Mouse (Mus musculus): Measurements from ENCODE around the gene Olfr156.
"Not testable (repeated sequence)": the region's sequence is repeated elsewhere in the genome, so short reads cannot be mapped to it uniquely, and the experiment has no call there.

Gene Olfr156

DNA sequence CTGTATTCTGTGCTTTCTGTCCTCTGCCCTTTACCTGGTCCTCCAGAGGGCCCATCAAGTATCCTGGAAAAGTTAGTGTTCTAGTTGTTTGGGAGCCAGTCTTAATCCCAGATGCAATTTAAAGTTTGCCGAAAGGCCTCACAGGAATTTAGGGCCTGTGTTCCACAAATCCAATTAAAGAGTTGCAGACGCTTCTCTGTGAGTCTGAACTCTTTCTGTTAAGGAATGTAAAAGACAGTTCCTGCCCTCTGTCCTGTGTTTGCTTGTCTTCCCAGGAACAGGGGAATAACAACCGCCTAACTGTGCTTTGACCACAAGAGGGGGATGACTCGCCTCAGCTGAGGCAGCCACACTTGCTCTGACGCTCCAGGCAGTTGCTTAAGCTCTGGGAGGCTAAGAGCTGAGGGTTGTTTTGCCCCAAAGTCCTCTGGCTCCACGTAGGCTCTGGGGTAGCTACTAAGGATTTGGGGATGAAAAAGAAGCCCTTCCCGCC lies at the start of gene Olfr156:
Gene Olfr156, minus strand, starts transcription at position 51 of the 493 bp plus-strand sequence.
- peak in 1 of 2 experiments; percentile 4 for DNase-seq

DNA sequence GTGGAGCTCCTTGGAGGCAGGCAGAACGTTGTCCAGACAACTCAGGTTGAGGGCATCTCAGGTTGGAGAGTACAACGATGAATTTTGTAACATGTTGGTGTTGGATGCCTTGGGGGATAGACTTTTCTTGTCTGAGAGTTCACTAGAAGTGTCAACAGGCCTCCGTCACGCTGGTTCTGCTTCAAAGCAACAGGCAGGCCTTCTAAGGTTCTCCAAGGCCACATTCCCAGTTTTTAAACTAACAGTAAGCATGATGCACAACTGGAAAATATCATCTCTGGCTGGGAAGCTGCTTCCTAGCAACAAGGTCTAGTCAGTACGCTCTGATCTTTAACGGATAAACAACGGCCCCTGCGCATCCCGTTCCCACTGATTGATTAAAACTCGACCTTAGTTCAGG lies 46.1 kb upstream of the Olfr156 start:
- no peak for DNase-seq

DNA sequence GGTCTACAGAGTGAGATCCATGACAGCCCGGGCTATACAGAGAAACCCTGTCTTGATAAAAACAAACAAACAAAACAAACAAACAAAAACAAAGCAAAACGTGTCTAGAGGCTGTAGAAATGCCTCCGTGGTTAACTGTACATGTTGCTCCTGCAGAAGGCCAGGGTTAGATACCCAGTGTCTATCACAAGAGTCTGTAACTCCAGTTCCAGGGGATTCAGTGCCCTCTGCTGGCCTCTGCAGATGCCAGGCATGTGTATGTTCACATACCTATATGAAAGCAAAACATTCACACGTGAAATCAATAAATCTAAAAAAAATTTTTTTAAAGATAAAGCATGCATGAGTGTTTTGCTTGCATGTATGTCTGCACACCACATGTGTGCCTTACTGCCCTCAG lies 39.6 kb upstream of the Olfr156 start:
- no peak for DNase-seq

DNA sequence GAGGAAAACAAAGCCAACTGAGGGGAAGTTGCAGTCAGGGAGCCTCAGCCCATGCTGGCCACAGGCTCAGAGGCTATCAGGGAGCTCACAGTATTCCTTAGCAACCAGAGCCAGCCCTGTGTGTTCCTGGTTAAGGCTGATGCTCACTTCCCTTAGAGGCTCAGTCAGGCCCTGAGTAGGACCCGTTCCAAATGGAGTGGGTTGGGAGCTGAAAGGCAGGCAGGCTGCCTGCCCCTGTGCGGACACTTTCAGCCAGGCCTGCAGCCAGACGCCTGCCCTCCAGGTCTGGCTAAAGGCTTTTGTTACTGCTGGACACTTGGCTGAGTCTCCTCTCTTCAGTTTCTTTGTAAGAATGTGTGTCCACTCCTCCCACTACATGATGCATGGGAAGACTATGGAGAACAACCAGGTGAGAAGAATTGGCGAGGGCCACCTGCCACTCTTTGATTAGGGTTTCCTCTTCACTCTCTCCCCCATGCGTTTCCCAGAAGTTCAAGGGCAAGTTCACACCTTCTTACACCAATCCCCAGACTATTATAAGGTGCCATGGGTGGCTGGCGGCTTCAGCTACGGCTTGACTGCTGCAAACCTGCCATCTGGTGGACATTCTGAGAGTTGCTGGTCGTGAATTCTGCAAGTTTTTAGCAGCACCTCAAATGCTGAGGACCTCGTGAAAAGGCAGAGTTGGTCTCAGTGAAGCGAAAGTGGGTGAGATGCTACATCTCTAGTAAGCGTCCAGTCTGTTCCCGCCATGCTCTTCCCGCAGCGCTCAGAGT lies 37.2 kb upstream of the Olfr156 start:
- peak; percentile 83 to 86 for DNase-seq

DNA sequence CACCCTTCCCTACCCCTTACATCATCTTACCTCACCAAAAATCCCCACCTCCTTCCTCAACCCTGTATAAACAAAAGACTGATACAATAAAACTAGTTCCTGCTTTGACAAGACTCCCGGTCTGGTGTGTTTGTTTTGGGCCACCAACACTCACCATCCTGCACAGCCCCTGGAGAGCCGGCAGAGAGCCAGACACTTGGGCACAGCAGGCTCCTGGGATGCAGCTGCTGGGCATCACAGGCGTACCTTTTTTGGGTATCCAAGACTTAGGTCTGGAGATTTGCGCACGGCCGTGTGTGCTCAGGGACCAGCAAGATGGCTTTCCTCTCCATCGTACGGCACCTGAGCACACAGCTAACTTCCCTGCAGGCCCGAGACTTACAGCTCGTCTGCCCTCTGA lies 36.2 kb upstream of the Olfr156 start:
- DNase-seq, result no peak

DNA sequence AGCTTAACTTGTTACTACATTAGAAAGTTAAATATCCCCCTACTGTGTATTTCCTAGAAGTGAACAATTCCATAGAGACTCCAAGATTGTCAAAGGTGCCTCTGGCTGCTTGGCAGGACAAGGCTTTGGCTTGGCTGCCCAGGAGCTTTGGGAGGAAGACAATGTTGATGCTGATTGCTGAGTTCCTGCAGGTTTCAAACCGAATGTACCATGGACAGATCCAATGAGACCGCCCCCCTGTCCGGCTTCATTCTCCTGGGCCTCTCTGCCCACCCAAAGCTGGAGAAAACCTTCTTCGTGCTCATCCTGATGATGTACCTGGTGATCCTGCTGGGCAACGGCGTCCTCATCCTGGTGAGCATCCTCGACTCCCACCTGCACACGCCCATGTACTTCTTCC lies 30.4 kb upstream of the Olfr156 start:
- DNase-seq, result no peak

DNA sequence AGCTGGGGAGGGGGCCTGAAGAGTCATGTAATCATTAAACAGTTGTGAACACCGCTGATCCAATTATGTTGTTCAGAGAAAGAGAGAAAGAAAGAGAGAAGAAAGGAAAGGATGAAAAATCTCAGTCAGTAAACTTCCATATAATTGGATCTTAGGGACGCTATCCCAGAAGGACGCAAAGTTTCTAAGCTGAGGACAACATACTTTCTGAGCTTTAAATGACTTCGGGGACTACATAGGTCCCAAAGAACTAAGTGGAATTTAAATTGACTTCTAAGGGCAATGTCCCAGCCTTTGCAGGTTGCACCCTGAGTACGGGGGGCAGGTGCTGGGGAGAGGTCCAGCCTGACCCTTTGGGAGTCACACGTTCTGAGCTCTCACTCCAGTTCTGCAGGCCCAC lies 27.6 kb upstream of the Olfr156 start, which contains the start of gene Olfr155:
Gene Olfr155, plus strand, starts transcription at position 301 of the 400 bp plus-strand sequence.
- DNase-seq, result no peak

DNA sequence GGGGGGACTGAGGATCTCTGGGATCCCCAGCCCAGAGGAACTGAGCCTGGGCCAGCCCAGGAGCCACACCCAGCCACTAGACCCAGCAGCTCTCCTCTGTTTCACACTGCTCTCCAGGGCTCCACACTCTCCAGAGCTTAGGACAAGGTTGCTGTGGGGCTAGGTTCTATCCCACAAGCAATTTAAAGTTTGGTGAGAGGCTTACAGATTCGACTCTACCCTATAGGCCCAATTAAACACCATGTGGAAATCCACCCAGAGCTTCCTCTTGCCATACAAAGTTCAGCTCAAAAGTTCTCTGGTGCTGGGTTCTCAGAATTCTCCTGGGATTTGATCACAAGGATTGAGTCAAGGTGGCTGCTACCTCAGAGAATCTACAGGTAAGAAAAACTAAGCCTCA lies 16.4 kb upstream of the Olfr156 start, which contains the start of gene Olfr157:
Gene Olfr157, minus strand, starts transcription at position 101 of the 400 bp plus-strand sequence.
- no peak for DNase-seq

DNA sequence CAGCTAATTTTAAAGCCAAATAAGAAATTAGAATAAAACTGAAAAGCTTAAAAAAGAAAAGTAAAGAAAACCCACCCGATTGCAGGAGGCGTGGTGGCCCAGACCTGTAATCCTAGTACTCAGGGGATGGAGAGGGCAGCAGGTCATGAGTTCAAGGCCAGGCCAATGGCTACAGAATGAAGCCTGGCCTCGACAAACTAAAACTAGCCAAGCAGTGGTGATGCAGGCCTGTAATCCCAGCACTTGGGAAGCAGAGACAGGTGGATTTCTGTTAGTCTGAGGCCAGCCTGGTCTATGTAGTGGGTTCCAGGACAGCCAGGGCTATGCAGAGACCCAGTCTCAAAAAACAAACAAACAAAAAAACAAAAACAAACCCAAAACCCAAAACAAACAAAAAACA lies 14.6 kb upstream of the Olfr156 start:
- no peak for DNase-seq

DNA sequence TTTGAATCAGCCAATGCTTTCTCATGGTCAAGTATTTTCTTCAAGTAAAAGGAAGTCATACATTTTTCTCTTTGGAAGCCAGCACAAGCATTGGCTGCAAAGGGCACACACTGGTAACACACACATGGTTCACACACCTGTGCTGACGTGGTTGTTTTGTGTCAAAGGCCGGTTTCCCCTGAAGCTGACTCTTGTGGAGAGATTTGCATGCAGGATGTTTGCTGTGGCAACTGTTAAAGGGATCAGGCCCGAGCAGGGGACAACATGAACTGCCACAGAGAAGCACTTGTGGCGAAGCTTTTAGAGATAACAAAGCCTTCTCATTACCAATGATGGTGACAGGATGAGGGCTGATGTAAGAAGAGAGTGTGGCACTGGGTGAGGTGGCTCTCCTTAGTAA lies 11.1 kb upstream of the Olfr156 start:
- no peak for DNase-seq

DNA sequence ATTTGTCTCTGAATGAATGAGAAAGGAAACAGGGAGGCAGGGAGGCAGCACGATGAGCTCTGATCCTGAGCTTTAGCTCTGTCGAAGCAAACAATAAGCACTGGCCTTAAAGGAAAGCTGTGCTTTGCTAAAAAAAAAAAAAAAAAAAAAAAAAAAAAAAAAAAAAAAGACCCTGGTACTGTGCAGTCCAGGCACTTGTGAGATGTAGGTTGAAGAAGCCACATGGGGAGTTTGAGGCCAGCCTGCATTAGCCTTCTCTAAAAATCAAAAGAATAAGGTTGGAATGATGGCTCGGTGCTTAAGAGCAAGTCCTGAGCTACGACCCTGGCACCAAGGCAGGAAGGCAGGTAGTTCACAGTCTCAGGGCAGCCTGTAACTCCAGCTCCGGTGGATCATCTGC lies 10.1 kb upstream of the Olfr156 start:
- DNase-seq, result no peak

DNA sequence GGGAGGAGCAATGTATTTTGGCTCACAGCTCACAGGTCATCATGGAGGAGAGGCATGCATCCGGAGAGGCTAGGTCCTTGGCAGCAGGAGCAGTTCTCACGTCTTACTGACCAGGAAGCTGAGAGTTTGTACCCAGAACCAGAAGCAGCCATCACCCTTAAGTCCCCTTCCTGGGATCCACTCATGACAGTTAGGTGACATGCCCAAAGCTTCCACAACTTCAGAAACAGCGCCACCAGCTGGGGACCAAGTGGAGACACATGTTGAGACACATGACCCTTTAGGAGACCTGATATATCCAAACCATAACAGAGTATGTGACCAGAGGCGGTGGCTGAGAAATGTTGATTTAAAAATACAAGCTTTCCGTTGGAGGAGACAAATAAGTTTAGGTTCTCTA lies 8.3 kb upstream of the Olfr156 start:
- no peak for DNase-seq

DNA sequence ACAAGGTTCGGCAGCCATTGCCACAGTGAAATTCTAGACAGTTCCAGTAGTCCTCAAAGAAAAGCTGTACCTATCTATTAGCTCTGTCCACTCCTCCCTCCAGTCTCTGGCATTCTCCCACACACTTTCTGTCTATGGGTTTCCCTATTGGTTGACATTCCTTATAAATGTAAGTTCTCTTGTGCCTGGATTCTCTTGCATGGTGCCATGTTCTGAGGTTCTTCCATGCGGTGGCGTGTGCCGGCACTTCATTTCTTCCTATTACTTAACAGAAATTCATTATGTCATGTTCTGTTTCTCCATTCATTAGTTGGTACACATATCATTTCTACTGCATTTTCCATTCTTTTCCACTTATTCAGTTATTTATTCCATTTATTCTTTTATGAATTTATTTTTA lies 5.1 kb upstream of the Olfr156 start:
- no peak for DNase-seq

DNA sequence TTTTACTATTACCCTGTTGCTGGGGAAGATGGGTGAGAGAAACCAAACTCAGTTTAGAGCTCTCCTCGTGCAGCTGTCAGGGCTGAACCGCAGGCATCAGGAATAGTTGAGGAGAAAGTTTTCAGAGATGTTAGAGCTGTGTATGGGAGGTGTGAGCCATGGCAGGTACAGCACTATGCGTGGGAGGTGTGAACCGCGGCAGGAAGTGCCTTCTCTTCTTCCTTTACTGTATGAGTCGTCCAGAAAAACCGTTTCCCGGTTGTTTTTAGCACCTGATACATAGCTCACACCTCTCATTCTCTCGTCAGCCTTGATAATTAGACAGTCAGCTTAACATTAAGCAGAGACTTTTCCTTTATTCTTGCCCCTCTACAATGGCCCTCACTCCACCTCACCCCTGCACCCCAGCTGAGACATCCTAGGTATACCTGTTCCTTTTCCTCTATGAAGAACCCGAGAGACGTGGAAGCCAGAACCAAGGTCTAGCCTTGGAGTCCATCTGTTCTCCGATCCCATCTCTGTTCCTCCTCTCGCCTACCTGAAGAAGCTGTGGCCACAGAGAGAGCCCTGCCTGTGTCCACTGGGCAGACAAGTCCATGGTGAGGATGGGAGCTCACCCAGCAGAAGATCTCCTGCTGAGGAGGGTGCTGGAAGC lies 672 bp downstream of the Olfr156 start:
- DNase-seq, result no peak

DNA sequence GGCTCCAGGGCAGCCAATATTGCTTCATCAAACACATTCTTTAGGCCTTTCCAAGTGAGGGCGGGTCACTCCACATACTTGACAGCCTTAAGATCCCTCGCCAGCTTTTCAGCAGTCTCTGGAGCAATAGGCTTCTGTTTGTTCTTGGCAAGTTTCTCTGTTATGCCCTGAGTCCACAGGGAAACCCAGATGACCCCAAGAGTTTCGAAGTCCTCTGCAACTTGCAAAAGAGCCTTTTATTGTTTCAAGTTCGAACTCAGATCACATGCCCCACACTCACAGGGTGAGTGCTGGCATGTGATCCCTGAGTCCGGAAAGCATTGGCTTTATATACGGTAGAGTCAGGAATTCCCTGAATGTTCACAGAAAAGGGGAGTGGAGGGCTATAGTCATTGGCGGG lies 24.8 kb downstream of the Olfr156 start:
- no peak for DNase-seq

DNA sequence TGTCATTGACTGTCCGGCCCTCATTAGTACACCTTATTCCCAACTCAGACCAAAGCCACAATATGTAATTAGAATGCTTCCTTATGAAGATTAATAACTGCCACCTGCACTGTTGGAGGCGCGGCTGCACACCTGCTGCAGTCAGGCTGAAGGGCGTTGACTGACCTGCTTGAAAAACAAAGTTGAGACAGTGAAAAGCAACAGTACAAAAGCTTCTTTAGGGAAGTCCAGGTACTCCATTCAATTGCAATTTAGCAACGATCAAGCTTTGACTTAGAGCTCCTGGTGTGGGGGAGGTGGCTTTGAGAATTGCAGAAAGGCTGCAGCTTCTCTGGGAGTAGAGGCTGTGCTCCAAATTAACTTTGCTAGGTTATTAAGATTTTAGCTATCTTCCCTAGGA lies 27.9 kb downstream of the Olfr156 start:
- DNase-seq, result not testable (repeated sequence)

DNA sequence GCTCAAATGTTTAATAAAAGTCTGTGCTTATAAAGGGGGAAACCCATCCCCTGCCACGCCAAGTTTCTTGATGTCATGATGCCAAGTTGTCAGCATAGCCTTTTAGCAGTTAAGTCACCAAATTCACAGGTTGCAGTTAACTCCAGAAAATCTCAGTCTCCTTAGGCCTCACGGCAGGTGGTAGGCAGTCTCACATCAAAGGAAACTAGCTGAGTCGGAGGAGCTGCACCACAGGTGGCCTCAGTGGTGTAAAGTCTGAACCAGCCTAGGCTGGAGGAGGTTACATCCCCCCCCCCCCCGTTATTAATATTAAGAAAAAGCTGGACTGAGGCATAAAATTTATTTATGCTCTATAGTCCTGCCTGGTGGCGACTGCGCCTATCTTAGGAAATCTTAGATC lies 28.4 kb downstream of the Olfr156 start:
- DNase-seq, result no peak

DNA sequence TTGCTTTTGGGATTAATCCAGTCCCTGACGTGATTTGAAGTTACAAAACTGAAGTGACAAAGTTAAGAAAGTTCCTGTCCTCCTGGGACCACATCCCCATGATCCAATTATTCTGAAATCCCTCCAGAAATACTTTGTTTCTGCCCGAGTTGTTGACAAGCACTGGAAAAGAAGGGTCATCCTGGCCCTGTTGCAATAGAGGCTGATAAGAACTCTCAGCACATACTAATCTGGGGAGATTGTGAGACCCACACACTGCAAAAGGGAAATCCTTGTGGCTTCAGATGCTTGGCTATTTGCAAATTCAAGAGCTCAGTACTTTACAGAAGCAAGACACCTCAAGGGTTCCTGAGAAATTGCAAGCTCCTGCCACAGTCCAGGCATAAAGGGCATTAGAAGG lies 51.4 kb downstream of the Olfr156 start:
- no peak for DNase-seq

DNA sequence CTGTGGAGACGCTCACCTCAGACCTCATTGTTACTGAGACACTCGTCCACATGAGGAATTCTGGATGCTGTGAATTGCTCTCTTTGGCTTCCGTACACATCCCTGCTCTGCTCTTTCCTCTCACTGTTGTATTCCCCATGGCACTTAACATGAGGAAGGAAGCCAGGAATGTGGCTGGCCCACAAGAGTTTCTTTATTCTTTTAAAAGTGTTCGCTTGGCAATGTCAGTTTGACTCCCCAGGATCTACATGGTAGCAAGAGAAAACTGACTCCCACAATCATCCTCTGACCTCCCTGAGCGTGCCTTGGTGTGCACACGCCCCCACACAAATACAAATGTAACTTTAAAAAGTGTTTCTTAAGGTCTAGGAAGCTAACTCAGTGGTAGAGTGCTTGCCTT lies 52.1 kb downstream of the Olfr156 start:
- DNase-seq, result no peak

DNA sequence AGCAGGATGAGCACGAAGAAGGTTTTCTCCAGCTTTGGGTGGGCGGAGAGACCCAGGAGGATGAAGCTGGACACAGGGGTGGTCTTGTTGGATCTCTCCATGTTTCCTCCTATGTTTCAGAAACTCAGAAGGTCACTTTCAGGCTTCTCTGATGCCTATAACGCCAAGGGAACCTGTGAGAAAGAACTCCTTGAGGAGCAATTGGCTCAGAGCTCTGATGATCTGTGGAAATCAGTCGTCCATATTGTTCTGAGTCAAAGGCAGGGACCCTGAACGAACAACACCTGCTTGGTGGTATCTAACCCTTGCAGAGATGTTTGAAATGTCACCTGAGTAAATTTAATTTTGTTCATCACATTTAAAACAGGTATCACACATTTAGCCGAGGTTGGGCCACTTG lies 52.8 kb downstream of the Olfr156 start, which contains the start of gene Olfr159:
Gene Olfr159, minus strand, starts transcription at position 101 of the 400 bp plus-strand sequence.
- no peak for DNase-seq

Data from cerebellum, postnatal 14 days (tissue).